Mouse (Mus musculus): ENCODE measurements around the gene Ism2. TPM values are rescaled to one million over a fixed set of nuclear protein-coding genes. Genes with fewer than 3 reads are reported as not detected.
"Not testable (repeated sequence)": the region's sequence is repeated elsewhere in the genome, so short reads cannot be mapped to it uniquely, and the experiment has no call there.

Gene Ism2
- total RNA-seq (2021) = not detected
- long read RNA-seq, experiment 1 = 0 reads
- long read RNA-seq, experiment 2, partial matches to known transcripts = 0 of 1 reads
- long read RNA-seq, experiment 2, other reads (novel, unspliced or antisense) = 1 of 1 reads

- DNase-seq = peak in 1 of 2 experiments; percentile 28
- intact Hi-C loops (cut with DNase I) = no loop called here
Observed at GRCm38 (mm10) chr12:87299657-87300440, at the start of gene Ism2. Gene Ism2 (minus strand): TSS chr12:87299705.

GRCm38 (mm10) chr12:87348029-87348428 lies 48.5 kb upstream of the Ism2 start:
- intact Hi-C loops (cut with DNase I) = no loop called here
- no peak for DNase-seq

DNA sequence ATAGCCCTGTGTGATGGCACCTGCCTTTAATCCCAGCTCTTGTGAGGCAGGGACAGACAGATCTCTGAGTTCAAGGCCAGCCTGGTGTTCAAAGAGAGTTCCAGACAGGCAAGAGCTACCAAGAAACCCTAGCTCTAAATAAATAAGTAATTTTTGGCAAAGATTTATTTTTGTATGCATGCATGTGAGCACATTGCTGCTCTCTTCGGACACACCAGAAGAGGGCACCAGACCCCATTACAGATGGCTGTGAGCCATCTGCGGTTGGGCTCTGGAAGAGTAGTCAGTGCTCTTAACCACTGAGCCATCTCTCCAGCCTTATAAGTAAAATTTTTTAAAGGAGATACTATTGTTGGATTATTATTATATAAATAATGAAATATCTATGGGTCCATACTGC lies 48.0 kb upstream of the Ism2 start:
- intact Hi-C loops (cut with DNase I) = no loop called here
- DNase-seq = no peak

- intact Hi-C loops (cut with DNase I) = no loop called here
- DNase-seq = no peak
Observed at GRCm38 (mm10) chr12:87343084-87343605, 43.6 kb upstream of the Ism2 start.

DNA sequence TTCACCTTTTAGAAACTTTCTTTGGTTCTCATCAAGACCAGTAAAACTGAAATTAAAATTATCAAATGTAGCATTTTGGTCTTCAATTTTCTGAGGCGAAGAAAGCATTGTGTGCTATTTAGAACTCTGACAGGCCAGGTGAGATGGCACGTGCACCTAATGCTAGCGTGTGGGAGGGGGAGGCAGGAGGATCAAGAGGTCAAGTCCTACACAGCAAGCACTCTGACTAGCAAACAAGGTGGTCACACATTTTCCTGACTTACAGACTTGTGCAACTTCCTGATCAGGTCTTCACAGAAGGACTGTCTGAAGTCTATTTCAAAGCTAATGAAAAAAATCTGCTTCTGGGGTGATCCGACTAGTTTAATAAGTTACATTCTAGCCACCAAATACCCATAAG lies 38.6 kb upstream of the Ism2 start:
- intact Hi-C loops (cut with DNase I) = loop anchor here (10.0 kb wide), 1 partner anchor 203 kb away; no protein-coding TSS in a partner anchor
- no peak for DNase-seq

- intact Hi-C loops (cut with DNase I) = loop anchor here (5.0 to 10.0 kb wide), 2 partner anchors 68 to 200 kb away; partner anchors contain the start of genes Ahsa1 and Vipas39
- DNase-seq = no peak
Observed at GRCm38 (mm10) chr12:87334886-87335285, 35.4 kb upstream of the Ism2 start.

DNA sequence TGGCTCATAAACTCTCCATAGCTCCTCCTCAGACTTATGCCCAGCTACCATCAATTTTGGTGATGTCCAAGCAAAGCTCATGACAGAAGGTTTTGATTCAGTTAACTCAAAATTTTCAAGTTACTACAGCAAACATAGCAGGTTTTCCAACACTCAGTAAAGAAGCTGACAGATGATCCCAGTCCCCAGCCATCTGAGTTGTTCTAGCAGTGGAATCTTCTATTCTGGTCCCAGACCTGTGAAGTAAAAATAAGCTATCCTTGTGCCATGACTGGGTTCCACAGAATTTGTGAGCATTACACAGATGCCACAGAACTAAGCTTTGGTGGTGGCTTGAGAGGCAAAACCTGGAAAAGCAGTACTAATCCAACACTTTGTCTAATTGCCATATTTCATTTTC lies 34.3 kb upstream of the Ism2 start:
- intact Hi-C loops (cut with DNase I) = loop anchor here (5.0 to 10.0 kb wide), 2 partner anchors 66 to 199 kb away; partner anchors contain the start of genes Ahsa1 and Vipas39

GRCm38 (mm10) chr12:87332511-87332910 lies 33.0 kb upstream of the Ism2 start:
- intact Hi-C loops (cut with DNase I) = loop anchor here (5.0 to 10.0 kb wide), 2 partner anchors 65 to 198 kb away; partner anchors contain the start of genes Ahsa1 and Vipas39
- no peak for DNase-seq

More for the DNA sequence above, 34.3 kb upstream of the Ism2 start:
- DNase-seq = no peak

- DNase-seq = no peak
- intact Hi-C loops (cut with DNase I) = loop anchor here (5.0 to 10.0 kb wide), 2 partner anchors 65 to 197 kb away; partner anchors contain the start of genes Ahsa1 and Vipas39
Observed at GRCm38 (mm10) chr12:87331908-87332307, 32.4 kb upstream of the Ism2 start.

- no peak for DNase-seq
- intact Hi-C loops (cut with DNase I) = loop anchor here (5.0 to 10.0 kb wide), 2 partner anchors 64 to 196 kb away; partner anchors contain the start of genes Ahsa1 and Vipas39
Observed at GRCm38 (mm10) chr12:87331053-87331456, 31.6 kb upstream of the Ism2 start.

DNA sequence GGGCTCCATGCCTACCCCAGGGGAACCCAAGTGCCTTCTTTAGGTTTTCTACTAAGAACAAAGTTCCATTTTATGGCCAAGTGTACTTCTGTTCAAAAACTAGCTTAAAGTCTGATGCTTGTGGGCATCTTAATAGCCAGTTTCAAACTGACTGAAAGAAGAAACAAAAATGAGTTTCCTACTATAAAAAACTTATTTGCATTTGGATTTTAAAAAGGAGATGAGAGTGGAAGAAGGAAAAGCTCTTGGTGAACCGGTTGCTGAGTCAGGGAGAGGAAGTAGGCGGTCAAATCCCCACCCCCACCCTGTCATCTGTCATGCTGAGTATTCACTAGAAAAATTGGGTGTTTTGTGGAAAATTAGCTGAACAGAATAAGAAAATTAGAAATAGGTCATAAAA lies 30.7 kb upstream of the Ism2 start:
- DNase-seq = no peak
- intact Hi-C loops (cut with DNase I) = loop anchor here (5.0 to 10.0 kb wide), 2 partner anchors 63 to 195 kb away; partner anchors contain the start of genes Ahsa1 and Vipas39

GRCm38 (mm10) chr12:87328025-87328424 lies 28.5 kb upstream of the Ism2 start:
- intact Hi-C loops (cut with DNase I) = no loop called here
- no peak for DNase-seq

DNA sequence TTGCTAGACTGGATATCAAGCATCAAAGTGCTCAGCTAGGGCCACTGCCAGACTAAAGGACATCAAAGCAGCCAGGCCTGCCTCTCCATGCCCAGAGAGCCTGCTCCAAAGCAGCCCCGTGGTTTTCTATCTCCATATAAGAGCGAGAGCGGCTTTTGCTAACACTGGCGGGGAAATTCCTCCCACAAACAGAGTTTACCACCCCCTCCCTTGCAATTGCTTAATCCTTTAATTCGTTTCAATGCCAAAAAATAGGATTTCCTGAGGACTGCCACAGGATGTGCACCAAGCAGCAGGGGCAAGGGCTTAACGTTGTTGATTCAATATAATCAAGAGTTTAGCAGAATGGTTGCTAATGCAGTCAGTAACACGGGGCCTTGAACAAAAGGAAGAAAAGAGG lies 28.1 kb upstream of the Ism2 start:
- no peak for DNase-seq
- intact Hi-C loops (cut with DNase I) = no loop called here

GRCm38 (mm10) chr12:87325452-87325851 lies 25.9 kb upstream of the Ism2 start:
- no peak for DNase-seq
- intact Hi-C loops (cut with DNase I) = no loop called here

- intact Hi-C loops (cut with DNase I) = no loop called here
- no peak for DNase-seq
Observed at GRCm38 (mm10) chr12:87319229-87319628, 19.7 kb upstream of the Ism2 start.

GRCm38 (mm10) chr12:87317951-87318350 lies 18.4 kb upstream of the Ism2 start:
- intact Hi-C loops (cut with DNase I) = no loop called here
- DNase-seq = no peak

DNA sequence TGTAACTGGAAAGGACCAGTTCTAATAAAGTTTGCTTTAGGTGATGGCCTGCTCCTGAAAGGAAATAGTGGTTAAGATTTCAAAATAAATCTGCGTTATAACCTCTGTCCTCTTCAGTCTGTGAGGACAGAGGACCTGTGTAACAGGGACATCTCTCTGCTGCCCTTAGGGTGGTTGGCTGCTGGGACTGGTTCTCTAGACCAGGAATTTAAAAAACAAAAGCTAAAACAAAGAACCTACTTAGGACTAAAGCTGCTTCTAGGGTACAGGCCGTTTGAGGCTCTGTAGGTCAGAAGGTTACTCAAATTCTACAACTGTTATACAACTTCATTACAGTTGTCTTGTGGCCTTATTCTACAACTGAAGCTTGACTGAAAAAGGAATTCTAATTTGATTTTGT lies 13.6 kb upstream of the Ism2 start:
- no peak for DNase-seq
- intact Hi-C loops (cut with DNase I) = no loop called here

- DNase-seq; intact Hi-C loops (cut with DNase I): not testable (repeated sequence)
Observed at GRCm38 (mm10) chr12:87306584-87306844, 7.0 kb upstream of the Ism2 start.

GRCm38 (mm10) chr12:87305767-87306583 lies 6.5 kb upstream of the Ism2 start:
- intact Hi-C loops (cut with DNase I) = no loop called here
- no peak for DNase-seq

DNA sequence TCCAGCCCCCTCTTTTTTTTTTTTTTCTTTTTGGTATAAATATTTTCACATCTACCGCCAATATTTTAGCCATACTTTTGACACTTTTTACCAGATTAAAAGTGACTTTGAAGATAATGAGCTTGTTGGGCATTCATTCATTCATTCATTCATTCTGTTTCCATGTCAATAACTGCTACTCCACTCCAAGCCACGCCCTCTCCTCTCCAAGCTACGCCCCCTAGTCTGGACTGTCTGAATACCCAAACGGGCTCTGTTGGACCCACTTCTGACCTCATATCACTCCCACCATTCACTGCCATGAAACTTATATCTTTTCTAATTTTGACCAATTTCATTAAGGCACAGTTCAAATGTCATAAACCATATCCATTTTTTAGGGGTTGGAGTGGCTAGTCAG lies 1.7 kb upstream of the Ism2 start:
- DNase-seq = no peak
- intact Hi-C loops (cut with DNase I) = no loop called here

- intact Hi-C loops (cut with DNase I) = no loop called here
- DNase-seq = no peak
Observed at GRCm38 (mm10) chr12:87300441-87300690, 861 bp upstream of the Ism2 start.

All from gastrocnemius, postnatal 36 days (tissue).